Mouse (Mus musculus) small intestine, adult 2 months (tissue): ENCODE results near the gene Prepl.

Experiments
- CTCF ChIP-seq: fragments of 200-500 bp; IDR thresholded peaks from 2 replicates; pipeline ENCODE4 v1.5.1; 2012; ENCODE audit warnings: low read depth, mild to moderate bottlenecking, control low read depth, inconsistent platforms, low read length, moderate library complexity, mixed read lengths; ENCODE audit not compliant: insufficient replicate concordance, insufficient read length; ENCODE audit errors: extremely low read depth
- POLR2A ChIP-seq: fragments of 200-500 bp; IDR thresholded peaks from 2 replicates; pipeline ENCODE4 v1.6.1; 2012; ENCODE audit warnings: low read depth, mild to moderate bottlenecking, control low read depth, inconsistent platforms, low read length, moderate library complexity

- TF ChIP-seq POLR2A = no peak
- TF ChIP-seq CTCF = no peak
These were observed 8.8 kb upstream of the Prepl start for GRCm38 (mm10) chr17:85098677-85099323.
